Mouse (Mus musculus) c-Kit-negative CD71-positive TER-119-positive erythroid progenitor cells, embryonic 14.5 days (primary cell): ENCODE data around the gene Ptpn1.

Source experiments
- DNase-seq: peaks from one replicate; pipeline ENCODE4 v3.0.0-alpha.2; 2013; ENCODE audit warnings: low read depth, low spot score

Gene Ptpn1

DNA sequence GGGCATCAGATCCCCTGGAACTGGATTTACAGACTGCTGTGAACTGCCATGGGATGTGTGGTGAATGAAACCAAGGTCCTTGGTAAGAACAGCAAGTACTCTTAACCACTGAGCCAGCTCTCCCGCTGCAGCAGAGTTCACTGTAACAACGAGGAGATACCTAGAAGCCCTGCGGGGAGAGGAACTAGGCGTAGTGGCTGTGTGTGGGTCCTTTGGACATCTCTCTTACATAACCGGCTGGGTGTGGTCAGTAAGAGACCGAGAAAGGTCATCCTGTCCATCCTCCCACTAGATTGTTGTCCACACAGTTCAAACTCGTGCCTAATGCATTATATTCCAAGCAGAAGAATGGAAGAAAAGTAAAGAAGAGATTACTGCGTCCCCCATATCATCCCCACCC, 10.0 kb upstream of the Ptpn1 start:
- no peak for DNase-seq

DNA sequence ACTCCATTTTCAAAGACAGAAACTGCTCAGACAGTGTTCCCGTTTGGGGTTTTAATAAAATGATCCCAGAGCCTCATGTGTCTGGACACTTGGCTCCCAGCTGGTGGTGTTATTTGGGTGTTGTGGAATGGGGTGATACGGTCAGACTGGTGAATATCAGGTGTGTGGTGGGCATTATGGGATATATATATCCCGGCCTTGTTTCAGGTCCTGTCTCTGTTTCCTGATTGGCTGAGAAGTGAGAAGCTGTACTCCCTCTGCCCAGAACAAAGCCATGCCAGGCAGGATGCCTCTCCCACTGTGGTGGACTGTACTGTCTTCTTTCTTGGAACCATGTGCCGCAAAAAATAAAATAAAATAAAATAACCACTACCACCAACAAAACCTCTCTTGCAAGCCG, 7.8 kb upstream of the Ptpn1 start:
- no peak for DNase-seq

DNA sequence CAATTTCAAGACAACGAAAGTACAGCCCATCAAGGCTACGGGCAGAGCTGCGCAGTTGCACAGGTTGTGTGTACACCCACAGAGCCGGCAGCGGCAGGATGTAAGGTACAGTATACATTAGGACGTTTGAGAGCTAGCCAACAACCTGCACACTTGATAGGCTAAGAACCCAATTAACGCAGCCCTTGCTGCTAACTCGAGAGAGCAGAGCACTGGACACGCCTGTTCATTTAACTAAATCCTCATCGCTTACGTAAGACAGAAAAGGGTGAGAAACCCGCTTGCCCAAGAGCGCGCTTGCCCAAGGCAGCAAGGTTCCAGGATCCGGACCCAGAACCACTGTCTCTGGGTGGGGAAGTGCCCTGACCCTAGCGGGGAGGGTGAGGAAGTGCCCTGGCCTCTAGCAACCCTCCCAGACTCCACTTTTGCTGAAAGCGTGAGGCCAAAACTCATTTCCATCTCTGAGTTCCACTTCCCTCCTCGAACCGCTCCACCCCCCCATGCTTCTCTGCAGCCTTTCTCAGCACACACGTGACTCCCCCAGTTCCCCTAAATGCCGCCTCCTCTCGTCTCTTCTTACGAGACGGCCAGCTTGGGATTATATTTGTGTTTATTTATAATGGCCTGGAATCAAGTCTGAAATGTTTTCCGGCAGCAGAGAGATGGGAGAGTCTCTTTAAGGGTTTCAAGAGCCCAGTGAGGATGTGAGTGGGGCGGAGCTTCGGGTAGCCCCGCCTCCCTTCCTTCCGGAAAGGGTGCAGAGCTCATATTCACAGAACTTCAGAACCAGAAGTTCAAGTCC, 6.9 kb upstream of the Ptpn1 start:
- peak; percentile 53 for DNase-seq

DNA sequence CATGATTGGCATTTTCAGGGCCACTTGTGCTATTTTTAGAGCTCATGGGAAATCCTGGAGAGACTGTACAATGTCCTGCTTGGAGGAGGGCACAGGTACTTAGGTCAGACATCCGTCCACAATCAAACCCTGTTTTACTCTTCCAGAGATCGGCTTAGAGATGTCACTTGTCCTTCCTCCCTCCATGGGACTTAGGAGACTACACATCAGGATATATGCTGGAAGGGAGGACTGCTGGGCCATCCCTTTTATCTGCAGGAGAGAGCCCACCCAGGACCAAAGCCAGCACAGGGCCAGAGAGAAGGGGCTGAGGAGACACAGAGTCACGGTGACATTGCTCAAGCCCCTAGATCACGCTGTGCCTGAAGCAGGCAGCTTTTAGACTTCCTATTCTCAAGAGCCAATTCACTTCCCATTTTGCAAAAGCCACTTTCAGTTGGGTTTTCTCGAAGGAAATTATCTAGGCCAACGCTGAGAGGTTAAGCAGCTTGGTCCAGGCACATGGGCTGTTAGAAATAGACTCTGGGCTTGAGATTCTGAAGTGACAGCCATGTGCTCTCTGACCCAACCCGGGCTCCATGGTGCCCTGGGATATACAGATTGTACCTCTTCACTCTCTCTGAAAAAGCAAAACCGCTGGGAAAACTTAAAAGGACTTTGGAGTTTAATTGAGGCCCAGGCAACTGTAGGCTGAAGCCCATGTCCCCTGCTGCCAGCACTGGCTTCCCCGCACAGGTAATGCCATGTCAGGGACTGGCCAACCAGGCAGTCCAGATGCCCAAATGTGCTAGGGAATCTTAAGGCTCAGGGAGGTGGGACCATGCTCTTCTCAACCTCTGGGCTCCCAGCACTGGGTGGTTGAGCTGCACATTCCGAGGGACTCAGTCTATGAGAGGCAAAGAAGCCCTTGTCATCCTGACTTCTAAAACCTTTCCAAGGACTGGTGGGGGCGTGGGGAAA, 5.7 kb upstream of the Ptpn1 start:
- no peak for DNase-seq

DNA sequence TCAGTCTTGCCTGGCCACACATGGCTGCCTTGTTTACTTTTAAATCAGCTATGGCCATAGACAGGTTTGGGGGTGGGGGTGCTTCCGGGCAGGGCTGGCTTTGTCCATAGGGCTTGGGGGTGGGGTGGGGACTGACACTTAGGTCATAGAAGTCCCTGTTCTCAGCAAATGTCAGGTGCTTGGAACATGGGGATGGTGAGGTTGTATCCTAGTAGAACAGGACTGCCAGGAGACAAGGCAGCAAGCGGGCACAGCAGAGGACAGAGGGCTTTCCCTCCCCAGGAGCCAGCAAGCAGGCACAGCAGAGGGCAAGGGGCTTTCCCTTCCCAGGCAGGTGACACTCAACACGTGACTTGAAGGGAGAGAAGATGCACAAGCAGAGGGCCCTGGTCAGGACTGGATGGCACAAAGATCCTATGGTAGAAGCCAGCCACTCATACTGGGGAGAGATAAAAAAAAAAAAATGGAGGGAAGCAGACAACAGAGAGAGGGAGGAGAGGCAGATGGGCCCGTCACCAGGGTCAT, 3.8 kb upstream of the Ptpn1 start:
- no peak for DNase-seq

DNA sequence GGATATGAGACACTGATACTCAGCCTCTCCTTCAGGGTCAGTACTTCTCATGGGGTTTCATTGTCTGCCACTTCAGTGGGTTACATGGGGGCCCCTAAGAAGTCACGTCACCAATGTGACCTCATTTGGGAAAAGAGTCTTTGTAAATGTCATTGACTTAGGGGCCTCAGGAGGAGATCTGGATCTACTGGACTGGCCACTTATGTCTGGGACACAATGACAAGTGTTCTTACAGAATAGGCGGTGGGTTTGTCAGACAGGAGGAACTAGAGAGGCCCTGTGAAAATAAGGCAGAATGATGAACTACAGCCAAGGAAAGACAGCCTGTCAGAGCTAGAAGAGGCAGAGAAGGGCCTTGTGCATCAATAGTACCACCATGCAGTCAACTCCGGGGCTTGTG, 2.9 kb upstream of the Ptpn1 start:
- DNase-seq = no peak

DNA sequence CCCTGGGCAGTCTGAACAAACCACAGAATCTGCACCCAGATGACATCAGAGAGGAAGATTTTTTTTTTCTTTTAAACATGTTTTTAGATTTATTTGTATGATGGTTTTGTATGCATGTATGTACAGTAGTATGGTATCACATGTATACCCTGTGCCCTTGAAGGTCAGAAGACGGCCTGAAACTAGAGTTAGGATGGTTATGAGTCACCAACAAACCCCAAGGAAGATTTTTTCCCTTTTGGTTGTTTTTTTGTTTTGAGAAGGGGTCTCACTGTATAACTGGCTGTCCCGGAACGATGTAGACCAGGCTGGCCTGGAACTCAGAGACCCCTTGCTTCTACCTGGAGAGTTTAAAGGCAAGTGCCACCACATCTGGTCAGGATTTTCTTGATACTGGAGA, 882 bp upstream of the Ptpn1 start:
- DNase-seq = no peak

DNA sequence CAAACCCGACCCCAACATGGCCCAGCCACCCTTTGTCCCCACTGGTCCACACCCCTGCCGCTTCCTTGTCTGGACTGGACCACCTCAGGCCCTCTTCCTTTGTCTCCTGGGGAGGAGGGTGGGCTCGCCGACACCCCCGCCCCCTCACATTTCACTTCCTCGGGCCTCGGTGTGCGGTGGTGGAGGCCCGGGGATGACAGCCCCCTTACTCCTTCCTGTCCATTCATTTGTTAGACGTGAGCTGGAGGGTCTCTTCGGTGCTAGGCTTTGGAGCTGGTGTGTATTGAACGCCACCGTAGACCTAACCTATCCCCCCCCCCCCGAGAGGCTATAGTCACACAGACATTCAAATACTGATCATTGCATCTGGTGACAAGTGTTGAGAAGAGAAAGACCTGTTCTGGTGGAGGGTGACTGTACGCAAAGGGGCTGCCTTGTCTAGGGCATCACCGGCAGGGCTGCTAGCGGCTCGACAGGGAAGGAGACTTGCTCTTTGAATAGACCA, 922 bp downstream of the Ptpn1 start:
- no peak for DNase-seq

DNA sequence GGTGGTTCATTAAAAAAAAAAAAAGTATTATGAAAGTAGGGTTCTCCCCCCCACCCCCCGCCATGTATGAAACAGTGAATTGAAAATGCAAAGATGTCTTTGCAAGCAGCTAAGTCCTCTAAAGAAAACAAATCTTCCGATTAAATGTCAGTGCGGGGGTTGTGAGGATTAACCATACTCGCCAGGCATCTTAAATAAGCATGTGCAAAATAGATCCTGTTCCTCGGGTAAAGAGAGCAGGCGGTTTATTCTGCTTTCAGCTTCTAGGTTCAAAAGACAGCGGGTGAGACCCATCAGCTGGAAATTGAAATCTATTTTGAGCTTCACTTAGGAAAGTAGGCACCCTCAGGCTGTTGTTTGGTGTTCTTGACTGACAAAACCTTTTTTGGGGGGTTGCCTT, 1.5 kb downstream of the Ptpn1 start:
- no peak for DNase-seq

DNA sequence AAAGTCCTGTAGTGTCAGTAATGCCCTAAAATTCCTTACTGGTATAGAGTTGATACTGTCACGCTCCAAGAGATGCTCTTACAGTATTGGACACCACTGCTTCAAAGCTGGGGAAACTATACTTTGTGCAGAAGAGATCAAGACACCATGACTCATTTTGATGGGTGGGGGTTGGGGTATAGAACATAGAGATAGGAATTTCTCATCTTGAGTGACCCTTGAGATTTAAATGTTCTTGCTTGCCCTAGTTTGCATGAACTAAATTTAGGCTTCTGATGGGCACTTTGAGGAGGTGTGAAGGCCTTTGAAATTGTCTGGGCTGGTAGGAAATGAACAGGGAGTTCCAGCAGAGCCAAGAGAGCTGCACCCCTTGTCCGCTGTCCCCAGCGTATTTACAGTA, 4.1 kb downstream of the Ptpn1 start:
- no peak for DNase-seq

DNA sequence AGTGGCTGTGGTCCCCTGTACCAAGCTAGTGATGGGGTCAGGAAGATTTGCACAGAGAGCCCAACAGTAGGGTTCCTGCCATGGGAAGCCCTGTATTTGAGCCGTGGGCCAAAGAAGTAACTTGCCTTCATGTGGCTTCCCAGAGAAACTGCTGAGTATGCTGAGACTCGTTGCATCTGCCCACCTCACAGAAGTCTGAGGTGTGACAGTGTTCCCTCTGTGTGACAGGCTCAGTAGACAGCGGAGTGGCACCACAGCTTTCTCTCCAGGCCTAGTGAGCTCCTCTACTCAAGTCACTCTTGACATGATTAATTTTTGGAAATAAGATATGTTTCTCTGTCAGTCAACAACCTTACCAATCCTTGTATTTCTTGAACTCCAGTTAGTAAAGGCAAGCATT, 6.9 kb downstream of the Ptpn1 start:
- DNase-seq = no peak

DNA sequence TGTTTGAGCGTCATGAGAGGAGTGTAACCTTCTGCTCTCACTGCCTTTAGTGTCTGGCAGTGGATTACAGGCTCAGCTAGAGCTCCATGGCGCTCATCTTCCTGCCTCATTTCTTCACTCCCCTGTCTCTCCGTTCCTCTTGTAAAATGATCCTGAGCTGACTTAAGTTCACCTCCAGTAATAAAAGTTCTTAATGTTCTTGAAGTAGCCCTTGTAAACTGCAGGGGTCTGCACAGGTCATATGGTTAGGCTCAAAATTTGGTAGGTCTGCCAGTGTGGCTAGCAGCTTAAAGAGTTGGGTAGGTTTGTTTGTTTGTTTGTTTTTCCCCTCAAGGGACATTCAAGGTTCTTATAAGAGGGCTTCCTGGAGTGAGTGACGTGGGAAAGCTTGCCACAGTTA, 7.3 kb downstream of the Ptpn1 start:
- no peak for DNase-seq

DNA sequence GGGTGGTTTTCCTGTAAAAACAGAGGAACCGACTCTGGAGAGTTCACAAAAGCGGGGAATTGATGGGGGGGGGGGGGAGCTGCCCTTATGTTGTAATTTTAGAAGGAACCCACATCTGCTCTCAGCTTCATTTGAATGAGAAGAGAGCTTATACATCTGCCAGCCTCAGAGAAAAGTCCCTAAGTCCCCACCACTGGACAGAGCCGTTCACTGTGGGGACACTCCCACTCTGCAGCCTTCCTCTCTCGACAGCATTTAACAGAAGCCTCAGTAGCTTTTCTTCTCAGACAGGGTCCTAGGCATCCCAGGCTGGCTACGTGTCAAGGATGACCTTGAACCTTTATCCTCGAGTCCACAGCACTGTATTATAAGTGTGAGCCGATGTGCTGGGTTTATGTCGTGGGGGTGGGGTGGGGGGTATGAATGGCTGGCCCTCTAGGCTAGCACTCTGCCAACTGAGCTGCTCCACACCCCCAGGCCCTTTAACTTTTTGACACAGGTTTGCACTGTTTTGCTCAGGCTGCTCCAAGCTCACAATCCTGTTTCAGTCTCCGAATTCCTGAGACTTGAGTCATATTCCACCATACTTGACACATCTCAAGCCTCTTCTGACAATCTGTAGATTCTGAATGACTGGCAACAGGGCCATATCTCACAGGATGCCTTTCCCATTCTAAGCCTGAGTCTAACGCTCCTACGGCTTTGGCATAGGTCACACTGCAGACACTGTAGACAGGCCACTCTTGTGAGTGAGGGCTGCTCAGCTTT, 8.0 kb downstream of the Ptpn1 start:
- no peak for DNase-seq

DNA sequence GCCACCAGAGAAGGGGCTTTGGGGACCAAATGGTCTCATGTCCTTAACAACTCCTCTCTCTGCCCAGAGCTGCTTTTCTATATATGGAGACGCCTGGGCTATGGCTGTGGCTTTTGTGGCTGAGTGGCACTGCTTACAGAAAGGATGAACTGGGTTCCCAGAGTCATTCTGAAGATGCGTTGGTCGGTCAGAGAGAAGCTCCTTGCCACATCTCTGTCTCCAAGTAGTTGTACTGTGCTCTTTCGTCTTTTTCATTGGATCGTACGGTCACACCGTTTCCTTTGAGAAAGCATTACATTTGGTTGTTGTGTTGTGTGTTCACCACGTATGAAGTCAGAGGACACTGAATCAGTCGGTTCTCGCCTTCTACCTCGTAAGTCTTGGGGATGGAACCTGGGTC, 8.8 kb downstream of the Ptpn1 start:
- DNase-seq = no peak

DNA sequence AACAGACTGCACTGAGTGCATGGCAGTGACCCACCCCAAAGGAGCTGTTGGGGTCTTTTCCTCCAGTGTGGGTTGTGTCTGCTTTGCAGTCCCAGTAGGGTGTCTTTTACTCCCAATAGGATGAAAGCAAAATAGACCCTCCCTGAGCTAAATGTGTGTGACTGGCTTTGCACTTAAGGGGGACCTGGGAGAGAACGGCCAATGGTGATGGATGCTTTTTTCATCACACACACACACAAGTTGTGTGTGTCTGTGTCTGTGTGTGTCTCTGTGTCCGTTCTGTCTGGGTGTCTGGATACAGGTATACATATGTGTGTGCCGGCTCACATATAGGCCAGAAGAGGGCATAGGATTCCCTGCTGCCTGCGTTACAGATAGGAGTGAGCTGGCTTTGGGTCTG, 9.5 kb downstream of the Ptpn1 start:
- DNase-seq = no peak

DNA sequence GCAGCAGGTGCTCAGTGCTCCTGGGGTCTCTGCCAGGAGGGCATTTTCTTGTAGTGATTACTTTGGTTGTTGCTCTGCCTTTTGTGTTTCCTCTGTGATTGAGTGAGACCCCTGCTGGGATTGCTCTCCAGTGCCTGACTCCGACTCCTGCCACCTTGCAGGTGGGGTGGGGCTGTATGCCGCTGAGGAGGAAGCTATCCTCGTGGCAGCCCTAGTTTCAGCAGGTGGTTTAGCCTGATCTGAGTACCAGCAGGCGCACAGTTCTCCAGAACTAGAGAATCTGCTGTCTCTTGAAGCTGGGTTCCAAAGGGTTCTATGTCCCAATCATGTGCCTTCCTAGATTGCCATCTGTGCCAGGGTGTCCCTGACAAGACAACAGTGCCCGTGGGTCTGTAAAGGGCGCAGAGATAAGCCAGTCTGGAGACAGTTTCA, 9.9 kb downstream of the Ptpn1 start:
- no peak for DNase-seq

DNA sequence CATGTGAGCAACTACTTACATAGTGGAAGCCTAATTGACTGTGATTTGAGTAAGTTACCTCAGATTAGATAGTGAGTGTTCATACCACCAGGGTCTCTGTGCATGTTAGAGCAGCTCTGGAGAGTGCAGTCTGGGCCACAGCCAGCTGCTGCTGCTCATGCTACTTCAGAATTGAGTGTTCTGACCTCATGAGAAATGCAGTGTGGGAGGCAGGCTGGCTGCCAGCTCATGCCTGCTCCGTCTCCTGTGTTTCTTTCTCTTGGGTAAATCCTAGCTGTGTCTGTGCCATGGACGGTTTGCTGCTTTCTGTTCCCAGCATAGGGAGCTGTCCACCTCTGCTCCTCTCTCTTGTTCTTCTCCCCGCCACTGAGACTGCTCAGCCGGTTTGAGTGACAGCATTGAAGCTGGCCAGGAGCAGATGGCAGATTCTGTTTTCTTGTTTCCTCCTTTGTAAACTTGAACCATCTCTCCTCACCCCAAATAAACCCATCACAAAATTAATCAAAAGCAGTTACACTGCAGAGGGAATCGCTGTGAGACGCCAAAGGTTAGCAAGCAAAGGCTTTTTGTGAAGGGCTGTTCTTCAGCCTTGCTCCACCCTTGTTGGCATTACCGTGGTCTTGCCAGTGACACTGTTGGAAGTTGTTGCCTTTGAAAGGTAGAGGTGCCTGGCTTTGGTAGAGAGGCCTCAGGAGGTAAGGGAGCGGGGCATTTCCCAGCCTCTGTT, 10.5 kb downstream of the Ptpn1 start:
- DNase-seq = no peak

DNA sequence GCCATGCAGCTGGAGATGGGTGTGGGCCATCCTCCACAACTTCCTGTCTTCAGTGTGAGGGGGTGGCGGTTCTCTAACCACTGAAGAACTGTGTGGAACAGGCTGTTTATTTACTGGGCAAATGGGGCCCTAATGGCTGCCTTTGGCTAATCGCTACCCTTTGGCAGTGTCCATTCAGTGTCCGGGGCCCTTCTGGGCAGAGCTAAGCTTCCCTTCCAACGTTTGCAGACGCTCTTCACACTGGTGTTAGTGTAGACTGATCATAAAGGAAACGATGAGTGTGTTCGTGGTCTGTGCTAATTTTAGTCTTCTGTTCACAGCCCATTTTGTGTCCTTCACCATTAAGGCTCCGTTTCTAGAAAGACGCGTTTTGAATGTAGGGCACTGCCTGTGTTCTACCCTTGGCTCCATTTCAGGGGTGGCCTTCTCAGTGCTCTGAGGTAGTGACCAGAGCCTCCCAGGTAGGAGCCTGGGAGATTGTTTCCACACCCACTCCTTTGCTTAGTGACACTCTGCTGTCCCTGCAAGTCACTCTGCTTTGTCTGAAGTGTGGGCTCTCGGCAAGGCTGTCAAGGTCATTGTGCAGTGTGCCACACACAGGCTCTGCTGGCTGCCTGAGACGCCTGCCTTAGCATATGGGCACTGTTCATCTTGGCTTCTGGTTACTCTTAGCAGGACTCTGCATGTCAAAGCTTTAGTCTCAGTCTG, 11.2 kb downstream of the Ptpn1 start:
- no peak for DNase-seq

DNA sequence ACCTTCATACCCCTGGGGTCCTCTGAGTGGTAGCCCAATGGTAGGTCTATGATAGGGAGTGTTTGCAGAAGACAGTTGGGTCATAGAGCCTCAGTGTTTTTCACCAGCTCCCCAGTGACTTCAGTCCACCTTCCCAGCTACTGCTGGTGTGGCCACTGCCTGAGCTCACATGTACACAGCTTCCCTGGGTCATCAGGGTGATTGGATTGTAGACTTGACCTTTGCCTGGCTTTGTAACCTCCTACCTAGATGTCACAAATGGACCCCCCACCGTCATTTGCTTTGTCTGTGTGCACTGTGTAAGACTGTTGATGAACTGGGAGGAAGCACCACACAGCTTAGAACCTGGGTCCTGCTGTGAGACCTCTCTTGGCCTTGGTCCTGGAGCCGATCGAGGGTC, 12.3 kb downstream of the Ptpn1 start:
- DNase-seq = no peak

DNA sequence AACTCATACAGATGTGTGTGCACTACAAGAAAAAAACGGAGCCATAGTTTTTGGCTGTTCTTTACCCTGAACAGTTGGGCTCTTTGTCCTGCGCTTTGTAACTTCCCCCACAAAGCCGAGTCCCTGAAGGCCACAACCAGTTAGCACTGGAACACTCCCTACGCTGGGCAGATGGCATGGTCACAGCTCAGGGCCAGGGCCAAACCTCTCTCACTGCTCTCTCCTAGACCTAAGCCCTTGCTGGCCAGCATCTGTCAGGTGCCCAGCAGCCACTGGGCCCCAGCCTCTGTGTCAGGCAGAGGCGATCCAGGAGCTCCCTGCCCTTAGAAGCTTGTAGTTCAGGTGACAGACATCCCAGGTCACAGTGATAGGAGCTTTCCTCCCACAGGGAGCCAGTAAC, 13.6 kb downstream of the Ptpn1 start:
- DNase-seq = no peak
